ENCODE assay signal across 8 mouse cellular contexts in genomic region chr17:23548615-23549014, GRCm38 (mm10). TPM values are rescaled to one million over a fixed set of nuclear protein-coding genes. Genes with fewer than 3 reads are reported as not detected.
DNase-seq lines count a peak whose midpoint lies in the region; ATAC-seq lines count a peak whose summit lies in the region.

No protein-coding gene starts in this region.

- DNase-seq in ES-CJ7 (ENCODE audit: low read depth, low spot score), result peak; percentile 93
- peak; percentile 70 to 82 for DNase-seq in heart, postnatal 10 days
- peak; percentile 88 for DNase-seq in large intestine, adult 2 months (ENCODE audit: low read depth, low spot score)

- peaks cover 15% of the 10 kb centered on the region for H3K4me1 ChIP-seq in forebrain, embryonic 13.5 days
- peaks cover 38% of the 10 kb centered on the region for H3K4me1 ChIP-seq in liver, embryonic 16.5 days (ENCODE audit: control insufficient read depth, low read depth, low read length)
- H3K4me1 ChIP-seq in neural tube, embryonic 12.5 days, result peaks cover 3% of the 10 kb centered on the region
- peaks cover 9% of the 10 kb centered on the region for H3K4me1 ChIP-seq in stomach, embryonic 16.5 days (ENCODE audit: control insufficient read depth, insufficient read depth, low read length)

- no peak overlapping the region for H3K27ac ChIP-seq in forebrain, embryonic 13.5 days
- peak overlapping the region; percentile 71 for H3K27ac ChIP-seq in liver, embryonic 16.5 days (ENCODE audit: low read length)
- H3K27ac ChIP-seq in neural tube, embryonic 12.5 days, result no peak overlapping the region
- H3K27ac ChIP-seq in stomach, embryonic 16.5 days (ENCODE audit: low read length), result no peak overlapping the region

- H3K27me3 ChIP-seq in forebrain, embryonic 13.5 days, result peaks cover 3% of the 10 kb centered on the region; the same call in 1 of the 2 replicates
- no peaks in the 10 kb centered on the region for H3K27me3 ChIP-seq in liver, embryonic 16.5 days (ENCODE audit: control insufficient read depth, insufficient read depth, low read depth, low read length)
- no peaks in the 10 kb centered on the region for H3K27me3 ChIP-seq in neural tube, embryonic 12.5 days (replicated peaks)
- no peaks in the 10 kb centered on the region for H3K27me3 ChIP-seq in stomach, embryonic 16.5 days (ENCODE audit: control insufficient read depth, insufficient read depth, low read length)

- WGBS in forebrain, embryonic 13.5 days, result under 1% methylated on average over 15 of the region's 15 CpGs
- WGBS in large intestine, adult 2 months, result 1% methylated on average over 15 of the region's 15 CpGs
- under 1% methylated on average over 15 of the region's 15 CpGs for WGBS in liver, embryonic 16.5 days (ENCODE audit: insufficient replicate concordance)
- under 1% methylated on average over 15 of the region's 15 CpGs for WGBS in neural tube, embryonic 12.5 days
- 2% methylated on average over 15 of the region's 15 CpGs for WGBS in stomach, embryonic 16.5 days

- no peaks in the 10 kb centered on the region for H3K9me3 ChIP-seq in forebrain, embryonic 13.5 days (replicated peaks)
- no peaks in the 10 kb centered on the region for H3K9me3 ChIP-seq in liver, embryonic 16.5 days (replicated peaks; ENCODE audit: control insufficient read depth, low read length)
- no peaks in the 10 kb centered on the region for H3K9me3 ChIP-seq in neural tube, embryonic 12.5 days
- no peaks in the 10 kb centered on the region for H3K9me3 ChIP-seq in stomach, embryonic 16.5 days (replicated peaks; ENCODE audit: control insufficient read depth, low read length)

- peak overlapping the region; percentile 56 for H3K4me3 ChIP-seq in forebrain, embryonic 13.5 days
- peak overlapping the region; percentile 82 for H3K4me3 ChIP-seq in liver, embryonic 16.5 days (ENCODE audit: low read depth, low read length)
- peak overlapping the region; percentile 36 for H3K4me3 ChIP-seq in neural tube, embryonic 12.5 days
- H3K4me3 ChIP-seq in stomach, embryonic 16.5 days (replicated peaks; ENCODE audit: low read length), result peak overlapping the region; percentile 59

- H3K36me3 ChIP-seq in forebrain, embryonic 13.5 days (ENCODE audit: poor library complexity, severe bottlenecking), result no peaks in the 10 kb centered on the region
- H3K36me3 ChIP-seq in liver, embryonic 16.5 days (ENCODE audit: control insufficient read depth, insufficient read depth), result no peaks in the 10 kb centered on the region
- H3K36me3 ChIP-seq in neural tube, embryonic 12.5 days, result no peaks in the 10 kb centered on the region
- H3K36me3 ChIP-seq in stomach, embryonic 16.5 days (ENCODE audit: control insufficient read depth, insufficient read depth, low read length), result no peaks in the 10 kb centered on the region

- peak; percentile 28; the same call in 1 of the 2 replicates for ATAC-seq in cerebellum, adult (ENCODE audit: insufficient number of reproducible peaks, low FRiP score, low TSS enrichment)
- ATAC-seq in forebrain, embryonic 13.5 days, result peak; percentile 19; the same call in 1 of the 2 replicates
- ATAC-seq in liver, embryonic 16.5 days (ENCODE audit: low read depth), result peak; percentile 25
- peak; percentile 15 for ATAC-seq in neural tube, embryonic 12.5 days (ENCODE audit: low FRiP score, low read depth)
- ATAC-seq in stomach, embryonic 16.5 days (ENCODE audit: insufficient read depth, low FRiP score), result peak; percentile 20; the same call in 1 of the 2 replicates

- peak overlapping the region; percentile 52 for H3K9ac ChIP-seq in forebrain, embryonic 13.5 days
- H3K9ac ChIP-seq in liver, embryonic 16.5 days (ENCODE audit: low read depth, low read length), result peak overlapping the region; percentile 50
- 0 out of 2 replicates have a peak overlapping the region, but pooled peaks have one; percentile 22 for H3K9ac ChIP-seq in neural tube, embryonic 12.5 days
- H3K9ac ChIP-seq in stomach, embryonic 16.5 days (ENCODE audit: low read length), result peak overlapping the region; percentile 37; the same call in 1 of the 2 replicates

- intact Hi-C loops in heart, postnatal 10 days (cut with DNase I), result loop anchor here (5.0 kb wide), 1 partner anchor 361 kb away; no protein-coding TSS in a partner anchor

- H3K4me2 ChIP-seq in forebrain, embryonic 13.5 days, result peak overlapping the region; percentile 79
- H3K4me2 ChIP-seq in liver, embryonic 16.5 days (ENCODE audit: low read depth, low read length), result peak overlapping the region; percentile 89
- H3K4me2 ChIP-seq in neural tube, embryonic 12.5 days (replicated peaks), result peak overlapping the region; percentile 74
- H3K4me2 ChIP-seq in stomach, embryonic 16.5 days (ENCODE audit: low read depth, low read length), result peak overlapping the region; percentile 66

RNA-seq across cellular contexts. Expression of gene Zfp213, which starts 15.4 kb away (rescaled TPM):
- polyA plus RNA-seq in forebrain, embryonic 13.5 days (2015; fragmentation: Nextera tagmentation; extraction: Ambion mirVana), result 20.7 and 22.4 TPM in 2 replicates
- 1 to 10 TPM; 5.4 to 7.1 TPM for total RNA-seq in heart, postnatal 10 days (2021)
- 10.6 and 11.2 TPM in 2 replicates for polyA plus RNA-seq in large intestine, adult 2 months (2012; rRNA removed)
- 4.8 and 5.3 TPM in 2 replicates for polyA plus RNA-seq in liver, embryonic 16.5 days (2015; fragmentation: Nextera tagmentation; extraction: Ambion mirVana)
- 21.3 and 22.6 TPM in 2 replicates for polyA plus RNA-seq in neural tube, embryonic 12.5 days (2016; fragmentation: Nextera tagmentation; extraction: Ambion mirVana)
- polyA plus RNA-seq in stomach, embryonic 16.5 days (2015; fragmentation: Nextera tagmentation; extraction: Ambion mirVana), result 15.1 and 17.2 TPM in 2 replicates

RNA-seq across cellular contexts. Expression of gene Zfp13, which starts 50.7 kb away (rescaled TPM):
- 21.2 and 26.8 TPM in 2 replicates for polyA plus RNA-seq in forebrain, embryonic 13.5 days (2015; fragmentation: Nextera tagmentation; extraction: Ambion mirVana)
- total RNA-seq in heart, postnatal 10 days (2021), result 10 to 100 TPM in 1 of 2 experiments, 1 to 10 TPM in 1; 8.5 to 10.0 TPM
- polyA plus RNA-seq in large intestine, adult 2 months (2012; rRNA removed), result 4.4 and 5.5 TPM in 2 replicates
- 1.3 and 1.6 TPM in 2 replicates for polyA plus RNA-seq in liver, embryonic 16.5 days (2015; fragmentation: Nextera tagmentation; extraction: Ambion mirVana)
- 23.8 and 26.6 TPM in 2 replicates for polyA plus RNA-seq in neural tube, embryonic 12.5 days (2016; fragmentation: Nextera tagmentation; extraction: Ambion mirVana)
- 11.5 and 11.8 TPM in 2 replicates for polyA plus RNA-seq in stomach, embryonic 16.5 days (2015; fragmentation: Nextera tagmentation; extraction: Ambion mirVana)

RNA-seq across cellular contexts. Expression of gene Zscan10, which starts 52.0 kb away (rescaled TPM):
- polyA plus RNA-seq in forebrain, embryonic 13.5 days (2015; fragmentation: Nextera tagmentation; extraction: Ambion mirVana), result 0.24 TPM in 1 of 2 replicates, not detected in the other
- total RNA-seq in heart, postnatal 10 days (2021), result not detected
- not detected in 2 replicates for polyA plus RNA-seq in large intestine, adult 2 months (2012; rRNA removed)
- not detected in 2 replicates for polyA plus RNA-seq in liver, embryonic 16.5 days (2015; fragmentation: Nextera tagmentation; extraction: Ambion mirVana)
- 0.32 TPM in 1 of 2 replicates, not detected in the other for polyA plus RNA-seq in neural tube, embryonic 12.5 days (2016; fragmentation: Nextera tagmentation; extraction: Ambion mirVana)
- polyA plus RNA-seq in stomach, embryonic 16.5 days (2015; fragmentation: Nextera tagmentation; extraction: Ambion mirVana), result 0.15 TPM in 1 of 2 replicates, not detected in the other
